Comparison of ENCODE assay signal across 27 mouse cellular contexts in genomic region chr10:26815646-26816045, GRCm38 (mm10).
A peak's percentile ranks its signal among the peaks of the same experiment; 100 is the strongest.
DNase-seq lines count a peak whose midpoint lies in the region; ATAC-seq lines count a peak whose summit lies in the region.
"Had no signal": no experiment of that assay in that cellular context is flagged by ENCODE, and none has a peak within 500 bp of the region (broad histone marks: within the 10 kb centered on the region; RNA-seq: fewer than 3 reads in every experiment).

No protein-coding gene starts in this region.

- DNase-seq in layer of hippocampus, adult 11-12 months (ENCODE audit: low spot score) = peak; percentile 47
- DNase-seq in layer of hippocampus, postnatal 10 days (ENCODE audit: low spot score in 2 of 2) = no peak
- DNase-seq in right cerebral cortex, adult 2 months (ENCODE audit: low spot score in 2 of 2) = peak; percentile 50 to 73
- no peak for DNase-seq in right cerebral cortex, postnatal 10 days (ENCODE audit: low spot score in 2 of 2)
- peak; percentile 50 to 57 for DNase-seq in left cerebral cortex, postnatal 14 days (ENCODE audit: low spot score in 2 of 2)
- peak; percentile 57 for DNase-seq in telencephalon, adult 2 months (ENCODE audit: low read depth, low spot score)
- no peak for DNase-seq in ovary, postnatal 36 days (ENCODE audit: low spot score)
- DNase-seq: adrenal gland, postnatal 36 days; cerebellum, adult 2 months; cerebellum, postnatal 36 days; embryo, embryonic 11 days; gastrocnemius, postnatal 14 days; heart, adult 18-20 months; heart, postnatal 10 days; kidney, adult 11 months; thymus, adult 18-20 months; thymus, postnatal 4 days had no signal

- no peak for ATAC-seq in kidney, embryonic 14.5 days (ENCODE audit: low FRiP score, low TSS enrichment)
- ATAC-seq: CD4-positive, CD25-positive, alpha-beta regulatory T cell, adult 4 months had no signal

- WGBS in kidney, embryonic 14.5 days = 92% methylated on average over 8 of the region's 8 CpGs

- intact Hi-C loops in left cerebral cortex, postnatal 14 days (cut with DNase I) = no loop called here

- no peak overlapping the region for H3K4me3 ChIP-seq in kidney, embryonic 14.5 days (ENCODE audit: low read length)
- H3K4me3 ChIP-seq: embryonic facial prominence, embryonic 13.5 days; erythroblast, embryonic 14.5 days; forebrain, embryonic 12.5 days; heart, embryonic 12.5 days; hindbrain, embryonic 12.5 days; stomach, embryonic 15.5 days had no signal

- H3K4me2 ChIP-seq in kidney, embryonic 14.5 days (replicated peaks; ENCODE audit: low read depth, low read length) = no peak overlapping the region
- H3K4me2 ChIP-seq: embryonic facial prominence, embryonic 13.5 days; forebrain, embryonic 12.5 days; heart, embryonic 12.5 days; hindbrain, embryonic 12.5 days; midbrain, embryonic 11.5 days; stomach, embryonic 15.5 days had no signal

- H3K9ac ChIP-seq in kidney, embryonic 14.5 days (ENCODE audit: low read depth, low read length) = no peak overlapping the region
- H3K9ac ChIP-seq: embryonic facial prominence, embryonic 13.5 days; forebrain, embryonic 12.5 days; heart, embryonic 12.5 days; hindbrain, embryonic 12.5 days; stomach, embryonic 15.5 days had no signal

- no peaks in the 10 kb centered on the region for H3K4me1 ChIP-seq in kidney, embryonic 14.5 days (ENCODE audit: control insufficient read depth, insufficient read depth, low read length)
- H3K4me1 ChIP-seq: embryonic facial prominence, embryonic 13.5 days; forebrain, embryonic 12.5 days; hindbrain, embryonic 12.5 days; stomach, embryonic 15.5 days had no signal

- no peaks in the 10 kb centered on the region for H3K27me3 ChIP-seq in kidney, embryonic 14.5 days (ENCODE audit: control insufficient read depth, insufficient read depth, low read length)
- H3K27me3 ChIP-seq: embryonic facial prominence, embryonic 13.5 days; forebrain, embryonic 12.5 days; heart, embryonic 12.5 days; hindbrain, embryonic 12.5 days; stomach, embryonic 15.5 days had no signal

- H3K27ac ChIP-seq in kidney, embryonic 14.5 days (ENCODE audit: low read depth, low read length) = no peak overlapping the region
- H3K27ac ChIP-seq: embryonic facial prominence, embryonic 13.5 days; forebrain, embryonic 12.5 days; hindbrain, embryonic 12.5 days; kidney, postnatal 0 days; stomach, embryonic 15.5 days had no signal

- no peaks in the 10 kb centered on the region for H3K9me3 ChIP-seq in kidney, embryonic 14.5 days (ENCODE audit: control insufficient read depth, low read length)
- H3K9me3 ChIP-seq: embryonic facial prominence, embryonic 13.5 days; forebrain, embryonic 12.5 days; heart, embryonic 12.5 days; hindbrain, embryonic 12.5 days; stomach, embryonic 15.5 days had no signal

- no peaks in the 10 kb centered on the region for H3K36me3 ChIP-seq in kidney, embryonic 14.5 days (ENCODE audit: control insufficient read depth, insufficient read depth, low read length)
- H3K36me3 ChIP-seq: embryonic facial prominence, embryonic 13.5 days; forebrain, embryonic 12.5 days; heart, embryonic 12.5 days; hindbrain, embryonic 12.5 days; stomach, embryonic 15.5 days had no signal

Comparison
In these comparisons a context has a peak if more than half of its experiments do, and no peak if none do; other contexts are left out.
1. DNase-seq: peak in layer of hippocampus, adult 11-12 months (single experiment), right cerebral cortex, adult 2 months (2 of 2), left cerebral cortex, postnatal 14 days (2 of 2) and telencephalon, adult 2 months (single experiment); none in layer of hippocampus, postnatal 10 days (0 of 2), right cerebral cortex, postnatal 10 days (0 of 2) and ovary, postnatal 36 days (single experiment).